Mouse (Mus musculus) A20 (cell line): ENCODE measurements around the gene Actn2.

Experiments
- DNase-seq: peaks from one replicate; pipeline ENCODE4 v3.0.0-alpha.2; 2011; ENCODE audit warnings: low read depth, low spot score

Gene Actn2

GRCm38 (mm10) chr13:12317191-12317765, 23.3 kb downstream of the Actn2 start:
- no peak for DNase-seq

- DNase-seq = no peak
Observed at GRCm38 (mm10) chr13:12314173-12314572, 26.4 kb downstream of the Actn2 start.

- no peak for DNase-seq
Observed at GRCm38 (mm10) chr13:12311930-12312492, 28.5 kb downstream of the Actn2 start.

- no peak for DNase-seq
Observed at GRCm38 (mm10) chr13:12311371-12311770, 29.2 kb downstream of the Actn2 start.

- DNase-seq = no peak
Observed at GRCm38 (mm10) chr13:12309446-12309845, 31.1 kb downstream of the Actn2 start.

- no peak for DNase-seq
Observed at GRCm38 (mm10) chr13:12308878-12309277, 31.7 kb downstream of the Actn2 start.

GRCm38 (mm10) chr13:12308473-12308872, 32.1 kb downstream of the Actn2 start:
- no peak for DNase-seq

- no peak for DNase-seq
Observed at GRCm38 (mm10) chr13:12307286-12307685, 33.3 kb downstream of the Actn2 start.

GRCm38 (mm10) chr13:12305540-12305939, 35.0 kb downstream of the Actn2 start:
- DNase-seq = no peak

- no peak for DNase-seq
Observed at GRCm38 (mm10) chr13:12304991-12305390, 35.6 kb downstream of the Actn2 start.

- DNase-seq = no peak
Observed at GRCm38 (mm10) chr13:12297777-12298176, 42.8 kb downstream of the Actn2 start.

GRCm38 (mm10) chr13:12296701-12297100, 43.9 kb downstream of the Actn2 start:
- DNase-seq = peak; percentile 47

GRCm38 (mm10) chr13:12293810-12294209, 46.8 kb downstream of the Actn2 start:
- DNase-seq = no peak

GRCm38 (mm10) chr13:12290700-12291099, 49.9 kb downstream of the Actn2 start:
- peak; percentile 70 for DNase-seq

GRCm38 (mm10) chr13:12284528-12284927, 56.0 kb downstream of the Actn2 start:
- no peak for DNase-seq

GRCm38 (mm10) chr13:12283826-12284225, 56.7 kb downstream of the Actn2 start:
- DNase-seq = no peak

GRCm38 (mm10) chr13:12274721-12275120, 65.8 kb downstream of the Actn2 start:
- no peak for DNase-seq

GRCm38 (mm10) chr13:12274220-12274619, 66.3 kb downstream of the Actn2 start:
- DNase-seq = no peak

- peak; percentile 75 for DNase-seq
Observed at GRCm38 (mm10) chr13:12272953-12273352, 67.6 kb downstream of the Actn2 start.

GRCm38 (mm10) chr13:12267971-12268370, 72.6 kb downstream of the Actn2 start:
- DNase-seq = no peak

GRCm38 (mm10) chr13:12267097-12267496, 73.5 kb downstream of the Actn2 start:
- DNase-seq = peak; percentile 33

GRCm38 (mm10) chr13:12263996-12264395, 76.6 kb downstream of the Actn2 start:
- peak; percentile 42 for DNase-seq

- peak; percentile 70 for DNase-seq
Observed at GRCm38 (mm10) chr13:12261505-12261904, 79.1 kb downstream of the Actn2 start.
